Mouse (Mus musculus) kidney, adult 2 months (tissue): Measurements from ENCODE around the gene Rsbn1l.

Source experiments
- CTCF ChIP-seq: fragments of 200-500 bp; conservative IDR thresholded peaks from 2 replicates; pipeline ENCODE4 v1.5.1; 2011; ENCODE audit warnings: low read depth, mild to moderate bottlenecking, control low read depth, low read length, moderate library complexity, mixed read lengths; ENCODE audit not compliant: insufficient read depth, insufficient read length
- POLR2A ChIP-seq: fragments of 200-500 bp; IDR thresholded peaks from one replicate; pipeline ENCODE4 v1.6.1; 2011; ENCODE audit warnings: low read depth, low read length, control low read depth

GRCm38 (mm10) chr5:20956298-20956697 is at the start of gene Rsbn1l:
- TF ChIP-seq CTCF = no peak
- TF ChIP-seq POLR2A = no peak
